Mouse (Mus musculus) T-cell, adult 2 months (primary cell): ENCODE measurements around the gene Specc1.
A peak's percentile ranks its signal among the peaks of the same experiment; 100 is the strongest.

Experiments
- DNase-seq: peaks from one replicate; pipeline ENCODE4 v3.0.0; 2022; ENCODE audit warnings: low spot score

The Specc1 gene

GRCm38 (mm10) chr11:61968875-61969274 is 12.3 kb downstream of the Specc1 start:
- DNase-seq: no peak

- no peak for DNase-seq
These were observed 14.3 kb downstream of the Specc1 start for GRCm38 (mm10) chr11:61970901-61971300.

GRCm38 (mm10) chr11:61971441-61972221 is 15.1 kb downstream of the Specc1 start:
- DNase-seq: no peak

GRCm38 (mm10) chr11:61974106-61974707 is 17.6 kb downstream of the Specc1 start:
- DNase-seq: no peak

GRCm38 (mm10) chr11:61975783-61976182 is 19.2 kb downstream of the Specc1 start:
- DNase-seq: no peak

GRCm38 (mm10) chr11:61981285-61981684 is 24.7 kb downstream of the Specc1 start:
- DNase-seq: no peak

- DNase-seq: no peak
These were observed 26.3 kb downstream of the Specc1 start for GRCm38 (mm10) chr11:61982828-61983227.

- DNase-seq: no peak
These were observed 30.4 kb downstream of the Specc1 start for GRCm38 (mm10) chr11:61986939-61987338.

GRCm38 (mm10) chr11:61989647-61990046 is 33.1 kb downstream of the Specc1 start:
- DNase-seq: no peak

GRCm38 (mm10) chr11:61991576-61991975 is 35.0 kb downstream of the Specc1 start:
- no peak for DNase-seq

- no peak for DNase-seq
These were observed 36.2 kb downstream of the Specc1 start for GRCm38 (mm10) chr11:61992671-61993285.

GRCm38 (mm10) chr11:61999501-61999900 is 42.9 kb downstream of the Specc1 start:
- no peak for DNase-seq

- no peak for DNase-seq
These were observed 43.5 kb downstream of the Specc1 start for GRCm38 (mm10) chr11:62000099-62000498.

GRCm38 (mm10) chr11:62001977-62002376 is 45.4 kb downstream of the Specc1 start:
- no peak for DNase-seq

GRCm38 (mm10) chr11:62004881-62005240 is 48.3 kb downstream of the Specc1 start:
- peak; percentile 5 for DNase-seq

- DNase-seq: peak; percentile 7
These were observed 48.8 kb downstream of the Specc1 start for GRCm38 (mm10) chr11:62005241-62005910.

- no peak for DNase-seq
These were observed 49.3 kb downstream of the Specc1 start for GRCm38 (mm10) chr11:62005911-62006260.

GRCm38 (mm10) chr11:62006680-62007079 is 50.1 kb downstream of the Specc1 start:
- DNase-seq: no peak

GRCm38 (mm10) chr11:62007984-62008383 is 51.4 kb downstream of the Specc1 start:
- no peak for DNase-seq

- no peak for DNase-seq
These were observed 54.2 kb downstream of the Specc1 start for GRCm38 (mm10) chr11:62010625-62011231.

GRCm38 (mm10) chr11:62012039-62012438 is 55.5 kb downstream of the Specc1 start:
- no peak for DNase-seq

GRCm38 (mm10) chr11:62013449-62013848 is 56.9 kb downstream of the Specc1 start:
- DNase-seq: no peak
